Mouse (Mus musculus): ENCODE results near the gene Plpp3.

Plpp3 gene

GRCm38 (mm10) chr4:105220849-105221248 is 63.7 kb downstream of the Plpp3 start:
- DNase-seq (ENCODE audit: low spot score in 2 of 2), result no peak

- no peak for DNase-seq (ENCODE audit: low spot score in 2 of 2)
Measured at GRCm38 (mm10) chr4:105221256-105221840, 64.2 kb downstream of the Plpp3 start.

- no peak for DNase-seq (ENCODE audit: low spot score in 2 of 2)
Measured at GRCm38 (mm10) chr4:105223101-105223924, 66.2 kb downstream of the Plpp3 start.

- no peak for DNase-seq (ENCODE audit: low spot score in 2 of 2)
Measured at GRCm38 (mm10) chr4:105223925-105224300, 66.8 kb downstream of the Plpp3 start.

GRCm38 (mm10) chr4:105225512-105225911 is 68.4 kb downstream of the Plpp3 start:
- DNase-seq (ENCODE audit: low spot score in 2 of 2), result peak in 1 of 2 experiments; percentile 27

- DNase-seq (ENCODE audit: low spot score in 2 of 2), result no peak
Measured at GRCm38 (mm10) chr4:105226351-105226750, 69.2 kb downstream of the Plpp3 start.

GRCm38 (mm10) chr4:105230127-105230526 is 73.0 kb downstream of the Plpp3 start:
- no peak for DNase-seq (ENCODE audit: low spot score in 2 of 2)

GRCm38 (mm10) chr4:105240233-105240632 is 83.1 kb downstream of the Plpp3 start:
- DNase-seq (ENCODE audit: low spot score in 2 of 2), result no peak

GRCm38 (mm10) chr4:105244931-105245330 is 87.8 kb downstream of the Plpp3 start:
- DNase-seq (ENCODE audit: low spot score in 2 of 2), result no peak

GRCm38 (mm10) chr4:105245479-105245944 is 88.4 kb downstream of the Plpp3 start:
- peak; percentile 26 to 34 for DNase-seq (ENCODE audit: low spot score in 2 of 2)

- no peak for DNase-seq (ENCODE audit: low spot score in 2 of 2)
Measured at GRCm38 (mm10) chr4:105246331-105246730, 89.2 kb downstream of the Plpp3 start.

- DNase-seq (ENCODE audit: low spot score in 2 of 2), result no peak
Measured at GRCm38 (mm10) chr4:105248161-105248560, 91.0 kb downstream of the Plpp3 start.

GRCm38 (mm10) chr4:105249283-105249682 is 92.1 kb downstream of the Plpp3 start:
- DNase-seq (ENCODE audit: low spot score in 2 of 2), result no peak

- no peak for DNase-seq (ENCODE audit: low spot score in 2 of 2)
Measured at GRCm38 (mm10) chr4:105250946-105251345, 93.8 kb downstream of the Plpp3 start.

GRCm38 (mm10) chr4:105252044-105252443 is 94.9 kb downstream of the Plpp3 start:
- no peak for DNase-seq (ENCODE audit: low spot score in 2 of 2)

GRCm38 (mm10) chr4:105252571-105253200 is 95.5 kb downstream of the Plpp3 start:
- DNase-seq (ENCODE audit: low spot score in 2 of 2), result no peak

GRCm38 (mm10) chr4:105253453-105254341 is 96.5 kb downstream of the Plpp3 start:
- DNase-seq (ENCODE audit: low spot score in 2 of 2), result no peak

- no peak for DNase-seq (ENCODE audit: low spot score in 2 of 2)
Measured at GRCm38 (mm10) chr4:105254365-105254764, 97.2 kb downstream of the Plpp3 start.

- DNase-seq (ENCODE audit: low spot score in 2 of 2), result no peak
Measured at GRCm38 (mm10) chr4:105255185-105255584, 98.0 kb downstream of the Plpp3 start.

- no peak for DNase-seq (ENCODE audit: low spot score in 2 of 2)
Measured at GRCm38 (mm10) chr4:105257667-105258560, 100.8 kb downstream of the Plpp3 start.

- DNase-seq (ENCODE audit: low spot score in 2 of 2), result no peak
Measured at GRCm38 (mm10) chr4:105260385-105260784, 103.2 kb downstream of the Plpp3 start.
